Mouse (Mus musculus) frontal cortex, postnatal 25 days (tissue): ENCODE data around the gene Gm11168.
"Not testable (repeated sequence)": the region's sequence is repeated elsewhere in the genome, so short reads cannot be mapped to it uniquely, and the experiment has no call there.

Source experiments
- DNase-seq, 2 experiments: peaks; one replicate each; pipeline ENCODE4 v3.0.0; 2022; ENCODE audit warnings: low spot score in 2 of 2

Gm11168 gene

GRCm38 (mm10) chr9:3025653-3026052 lies 22.5 kb downstream of the Gm11168 start:
- DNase-seq = peak; percentile 27 to 91

- not testable (repeated sequence) for DNase-seq
Observed at GRCm38 (mm10) chr9:3026136-3026535, 23.0 kb downstream of the Gm11168 start.

- DNase-seq = not testable (repeated sequence)
Observed at GRCm38 (mm10) chr9:3026741-3027140, 23.6 kb downstream of the Gm11168 start.

GRCm38 (mm10) chr9:3027200-3027599 lies 24.1 kb downstream of the Gm11168 start:
- not testable (repeated sequence) for DNase-seq

- peak; percentile 8 to 69 for DNase-seq
Observed at GRCm38 (mm10) chr9:3029276-3030000, 26.3 kb downstream of the Gm11168 start.

- DNase-seq = not testable (repeated sequence)
Observed at GRCm38 (mm10) chr9:3030677-3031318, 27.7 kb downstream of the Gm11168 start.

GRCm38 (mm10) chr9:3034299-3034698 lies 31.2 kb downstream of the Gm11168 start, which contains the start of gene Gm17535:
Gene Gm17535 (plus strand): TSS chr9:3034599.
- DNase-seq = not testable (repeated sequence)

GRCm38 (mm10) chr9:3036577-3036976 lies 33.4 kb downstream of the Gm11168 start, which contains the start of gene Gm10715:
Gene Gm10715 (plus strand): TSS chr9:3036877.
- not testable (repeated sequence) for DNase-seq

GRCm38 (mm10) chr9:3038161-3038560 lies 35.0 kb downstream of the Gm11168 start:
- not testable (repeated sequence) for DNase-seq
